Comparison of ENCODE assay signal across 26 mouse cellular contexts in genomic region chr6:104318451-104318850, GRCm38 (mm10).
DNase-seq lines count a peak whose midpoint lies in the region; ATAC-seq lines count a peak whose summit lies in the region.
"Had no signal": no experiment of that assay in that cellular context is flagged by ENCODE, and none has a peak within 500 bp of the region (broad histone marks: within the 10 kb centered on the region; RNA-seq: fewer than 3 reads in every experiment).

No protein-coding gene starts in this region.

- no peak overlapping the region for H3K9ac ChIP-seq in forebrain, embryonic 16.5 days (replicated peaks; ENCODE audit: low read depth, low read length)
- no peak overlapping the region for H3K9ac ChIP-seq in forebrain, embryonic 13.5 days
- H3K9ac ChIP-seq in intestine, embryonic 15.5 days = no peak overlapping the region
- H3K9ac ChIP-seq: forebrain, embryonic 15.5 days; heart, embryonic 13.5 days; hindbrain, embryonic 14.5 days; limb, embryonic 13.5 days; lung, embryonic 15.5 days had no signal

- H3K9me3 ChIP-seq in forebrain, embryonic 16.5 days (ENCODE audit: control insufficient read depth, low read length) = no peaks in the 10 kb centered on the region
- no peaks in the 10 kb centered on the region for H3K9me3 ChIP-seq in forebrain, embryonic 13.5 days (replicated peaks)
- H3K9me3 ChIP-seq in intestine, embryonic 15.5 days = no peaks in the 10 kb centered on the region
- H3K9me3 ChIP-seq: forebrain, embryonic 15.5 days; heart, embryonic 13.5 days; limb, embryonic 13.5 days; lung, embryonic 15.5 days; midbrain, embryonic 10.5 days had no signal

- H3K4me1 ChIP-seq in forebrain, embryonic 16.5 days (replicated peaks; ENCODE audit: control insufficient read depth, insufficient read depth, low read length) = no peaks in the 10 kb centered on the region
- H3K4me1 ChIP-seq in forebrain, embryonic 13.5 days = no peaks in the 10 kb centered on the region
- H3K4me1 ChIP-seq in intestine, embryonic 15.5 days (replicated peaks) = no peaks in the 10 kb centered on the region
- H3K4me1 ChIP-seq: forebrain, embryonic 15.5 days; heart, embryonic 13.5 days; limb, embryonic 13.5 days; lung, embryonic 15.5 days; midbrain, embryonic 10.5 days had no signal

- H3K4me2 ChIP-seq in forebrain, embryonic 16.5 days (ENCODE audit: low read length) = no peak overlapping the region
- no peak overlapping the region for H3K4me2 ChIP-seq in forebrain, embryonic 13.5 days
- H3K4me2 ChIP-seq in intestine, embryonic 15.5 days (replicated peaks) = no peak overlapping the region
- H3K4me2 ChIP-seq: forebrain, embryonic 15.5 days; heart, embryonic 13.5 days; hindbrain, embryonic 14.5 days; limb, embryonic 13.5 days; liver, embryonic 11.5 days; lung, embryonic 15.5 days had no signal

- ATAC-seq in forebrain, embryonic 16.5 days = peak; percentile 38; the same call in 1 of the 2 replicates
- no peak for ATAC-seq in forebrain, embryonic 13.5 days
- no peak for ATAC-seq in intestine, embryonic 15.5 days
- ATAC-seq: forebrain, embryonic 15.5 days; midbrain, embryonic 16.5 days; Patski had no signal

- no peaks in the 10 kb centered on the region for H3K36me3 ChIP-seq in forebrain, embryonic 16.5 days (ENCODE audit: control insufficient read depth, insufficient read depth)
- no peaks in the 10 kb centered on the region for H3K36me3 ChIP-seq in forebrain, embryonic 13.5 days (ENCODE audit: poor library complexity, severe bottlenecking)
- H3K36me3 ChIP-seq in intestine, embryonic 15.5 days = no peaks in the 10 kb centered on the region
- H3K36me3 ChIP-seq: forebrain, embryonic 15.5 days; heart, embryonic 13.5 days; limb, embryonic 13.5 days; lung, embryonic 15.5 days; midbrain, embryonic 10.5 days had no signal

- no peak overlapping the region for H3K4me3 ChIP-seq in forebrain, embryonic 16.5 days (replicated peaks; ENCODE audit: low read length)
- H3K4me3 ChIP-seq in forebrain, embryonic 13.5 days = no peak overlapping the region
- H3K4me3 ChIP-seq in intestine, embryonic 15.5 days (replicated peaks) = no peak overlapping the region
- H3K4me3 ChIP-seq: erythroblast, embryonic 14.5 days; forebrain, embryonic 15.5 days; heart, adult 2 months; heart, embryonic 13.5 days; left cerebral cortex, adult 2 months; limb, embryonic 13.5 days; lung, embryonic 15.5 days; midbrain, embryonic 10.5 days had no signal

- WGBS in forebrain, embryonic 16.5 days = 62% methylated on average over 4 of the region's 4 CpGs
- 78% methylated on average over 4 of the region's 4 CpGs for WGBS in forebrain, embryonic 13.5 days
- WGBS in intestine, embryonic 15.5 days = 80% methylated on average over 4 of the region's 4 CpGs

- no peak overlapping the region for H3K27ac ChIP-seq in forebrain, embryonic 16.5 days (ENCODE audit: low read length)
- no peak overlapping the region for H3K27ac ChIP-seq in forebrain, embryonic 13.5 days
- H3K27ac ChIP-seq in intestine, embryonic 15.5 days = no peak overlapping the region
- H3K27ac ChIP-seq: forebrain, embryonic 15.5 days; heart, adult 2 months; heart, embryonic 13.5 days; hindbrain, embryonic 14.5 days; left cerebral cortex, adult 2 months; limb, embryonic 13.5 days; lung, embryonic 15.5 days; midbrain, embryonic 10.5 days had no signal

- H3K27me3 ChIP-seq in forebrain, embryonic 16.5 days (replicated peaks; ENCODE audit: control insufficient read depth, insufficient read depth, low read length) = no peaks in the 10 kb centered on the region
- no peaks in the 10 kb centered on the region for H3K27me3 ChIP-seq in forebrain, embryonic 13.5 days
- H3K27me3 ChIP-seq in intestine, embryonic 15.5 days (replicated peaks) = no peaks in the 10 kb centered on the region
- H3K27me3 ChIP-seq: forebrain, embryonic 15.5 days; heart, embryonic 13.5 days; limb, embryonic 13.5 days; lung, embryonic 15.5 days had no signal

- DNase-seq in brain, embryonic 18.5 days (ENCODE audit: low read depth, low spot score) = peak; percentile 12
- DNase-seq in cerebellum, adult 8-10 months = peak; percentile 68
- peak; percentile 47 to 65 for DNase-seq in cerebellum, postnatal 25 days
- no peak for DNase-seq in heart, adult 9 months (ENCODE audit: low spot score in 2 of 2)
- DNase-seq in kidney, postnatal 14 days = no peak
- DNase-seq: adrenal gland, postnatal 14 days; heart, adult 2 months; heart, postnatal 10 days; kidney, adult 11 months; layer of hippocampus, adult 9-11 months; spleen, adult 18-20 months; thymus, postnatal 14 days had no signal

Comparison
In these comparisons a context has a peak if more than half of its experiments do, and no peak if none do; other contexts are left out.
1. DNase-seq: peak in brain, embryonic 18.5 days (single experiment), cerebellum, adult 8-10 months (single experiment) and cerebellum, postnatal 25 days (2 of 2); none in heart, adult 9 months (0 of 2) and kidney, postnatal 14 days (single experiment).